Mouse (Mus musculus) B cell, adult 2 months (primary cell): Measurements from ENCODE around the gene Susd4.

Experiments
- DNase-seq, 2 experiments: peaks; one replicate each; pipeline ENCODE4 v3.0.0; 2022

Susd4 gene

GRCm38 (mm10) chr1:182763716-182764461, at the start of gene Susd4:
Gene Susd4 (plus strand): TSS chr1:182763860.
- DNase-seq: peak; percentile 5

GRCm38 (mm10) chr1:182714236-182714935, 49.3 kb upstream of the Susd4 start:
- no peak for DNase-seq

- DNase-seq: no peak
Observed at GRCm38 (mm10) chr1:182727541-182727940, 36.1 kb upstream of the Susd4 start.

GRCm38 (mm10) chr1:182729002-182729401, 34.7 kb upstream of the Susd4 start:
- no peak for DNase-seq

- DNase-seq: no peak
Observed at GRCm38 (mm10) chr1:182732695-182733094, 31.0 kb upstream of the Susd4 start.

GRCm38 (mm10) chr1:182735891-182736290, 27.8 kb upstream of the Susd4 start:
- no peak for DNase-seq

- DNase-seq: no peak
Observed at GRCm38 (mm10) chr1:182747081-182747480, 16.6 kb upstream of the Susd4 start.

GRCm38 (mm10) chr1:182747834-182748233, 15.8 kb upstream of the Susd4 start:
- DNase-seq: no peak

- DNase-seq: no peak
Observed at GRCm38 (mm10) chr1:182749080-182749479, 14.6 kb upstream of the Susd4 start, which contains the start of gene Ccdc185. Gene Ccdc185 (minus strand): TSS chr1:182749180.

- DNase-seq: no peak
Observed at GRCm38 (mm10) chr1:182751301-182751700, 12.4 kb upstream of the Susd4 start.

GRCm38 (mm10) chr1:182753694-182754093, 10.0 kb upstream of the Susd4 start:
- no peak for DNase-seq

- no peak for DNase-seq
Observed at GRCm38 (mm10) chr1:182754865-182755264, 8.8 kb upstream of the Susd4 start.

- DNase-seq: no peak
Observed at GRCm38 (mm10) chr1:182758783-182759182, 4.9 kb upstream of the Susd4 start.

- DNase-seq: no peak
Observed at GRCm38 (mm10) chr1:182763191-182763715, 407 bp upstream of the Susd4 start.

GRCm38 (mm10) chr1:182764541-182765281, 1.1 kb downstream of the Susd4 start:
- DNase-seq: no peak

- DNase-seq: no peak
Observed at GRCm38 (mm10) chr1:182775576-182775975, 11.9 kb downstream of the Susd4 start.

- DNase-seq: no peak
Observed at GRCm38 (mm10) chr1:182776749-182777410, 13.2 kb downstream of the Susd4 start.

GRCm38 (mm10) chr1:182778225-182778624, 14.6 kb downstream of the Susd4 start:
- DNase-seq: no peak

GRCm38 (mm10) chr1:182779024-182779520, 15.4 kb downstream of the Susd4 start:
- DNase-seq: no peak

- DNase-seq: no peak
Observed at GRCm38 (mm10) chr1:182783774-182784173, 20.1 kb downstream of the Susd4 start.

GRCm38 (mm10) chr1:182784784-182785183, 21.1 kb downstream of the Susd4 start:
- DNase-seq: no peak

- DNase-seq: no peak
Observed at GRCm38 (mm10) chr1:182785504-182785903, 21.8 kb downstream of the Susd4 start.
